Mouse (Mus musculus) kidney, postnatal 14 days (tissue): ENCODE data around the gene Pacrg.
A peak's percentile ranks its signal among the peaks of the same experiment; 100 is the strongest.

ENCODE experiments used
- DNase-seq: peaks from one replicate; pipeline ENCODE4 v3.0.0; 2022; ENCODE audit warnings: mixed read lengths

Gene Pacrg

GRCm38 (mm10) chr17:10619881-10620280 lies 220.2 kb downstream of the Pacrg start:
- no peak for DNase-seq

- DNase-seq, result no peak
These were observed 222.5 kb downstream of the Pacrg start for GRCm38 (mm10) chr17:10617656-10618055.

GRCm38 (mm10) chr17:10615611-10616010 lies 224.5 kb downstream of the Pacrg start:
- no peak for DNase-seq

DNA sequence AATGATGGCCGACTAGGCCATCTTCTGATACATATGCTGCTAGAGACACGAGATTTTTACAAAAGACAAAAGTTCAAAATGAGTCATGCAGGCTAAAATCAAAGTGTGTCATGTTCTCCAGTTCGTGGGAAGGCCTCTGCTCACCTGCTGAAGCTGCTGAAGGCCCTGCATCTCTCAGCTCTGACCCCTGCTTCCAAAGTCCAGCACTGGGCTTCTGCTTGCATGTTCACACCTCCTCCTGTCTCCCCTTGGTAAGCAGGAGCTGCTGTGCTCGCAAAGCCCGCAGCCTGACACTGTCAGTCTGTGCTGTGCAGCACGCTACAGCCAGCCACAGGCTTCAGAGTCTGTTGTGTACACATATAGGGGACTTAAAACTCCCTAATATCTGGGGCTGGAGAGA lies 225.4 kb downstream of the Pacrg start:
- DNase-seq, result peak; percentile 20

DNA sequence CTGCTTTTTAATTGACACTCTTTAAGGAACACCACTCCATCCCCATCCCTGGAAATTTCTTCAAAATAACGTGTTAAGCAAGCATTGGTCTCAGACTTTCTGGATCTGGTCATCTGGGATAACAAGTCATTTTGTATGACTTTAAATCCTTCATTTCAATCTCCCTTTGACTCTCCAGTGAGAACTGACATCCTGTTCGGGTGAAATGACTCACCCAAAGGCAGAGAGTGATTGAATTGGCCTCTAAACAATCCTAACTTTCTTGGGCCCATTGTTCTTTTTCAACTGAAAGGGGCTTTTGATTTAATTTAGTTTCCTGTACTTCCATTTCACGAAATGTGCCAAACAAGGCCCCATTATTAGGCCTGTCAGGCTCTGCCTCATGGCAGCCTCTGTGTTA lies 228.5 kb downstream of the Pacrg start:
- DNase-seq, result no peak

- DNase-seq, result no peak
These were observed 232.0 kb downstream of the Pacrg start for GRCm38 (mm10) chr17:10608146-10608545.

- no peak for DNase-seq
These were observed 234.0 kb downstream of the Pacrg start for GRCm38 (mm10) chr17:10606090-10606489.

GRCm38 (mm10) chr17:10597741-10598140 lies 242.4 kb downstream of the Pacrg start:
- DNase-seq, result no peak

- peak; percentile 4 for DNase-seq
These were observed 250.5 kb downstream of the Pacrg start for GRCm38 (mm10) chr17:10589604-10590003.

DNA sequence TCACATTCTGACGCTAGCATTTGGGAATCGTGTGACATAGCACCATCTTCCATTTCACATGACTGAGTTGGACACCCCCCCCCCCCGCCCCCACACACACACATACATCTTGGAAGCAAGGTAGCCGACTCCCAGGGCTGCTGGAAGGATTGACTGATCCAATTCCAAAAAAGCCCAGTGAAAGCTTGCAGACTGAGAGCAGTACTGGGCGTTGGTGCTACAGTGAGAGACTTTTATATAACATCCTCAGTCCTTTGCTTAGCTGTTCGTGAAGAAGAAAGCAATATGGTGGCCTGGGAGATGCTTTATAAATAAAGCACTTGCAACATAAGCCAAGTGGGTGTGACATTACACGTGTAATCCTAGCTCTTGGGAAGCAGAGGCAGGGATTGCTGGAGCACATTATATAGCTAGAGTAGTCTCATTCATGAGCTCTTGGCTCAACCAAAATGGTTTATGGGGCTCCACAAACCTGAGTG lies 251.2 kb downstream of the Pacrg start:
- no peak for DNase-seq

DNA sequence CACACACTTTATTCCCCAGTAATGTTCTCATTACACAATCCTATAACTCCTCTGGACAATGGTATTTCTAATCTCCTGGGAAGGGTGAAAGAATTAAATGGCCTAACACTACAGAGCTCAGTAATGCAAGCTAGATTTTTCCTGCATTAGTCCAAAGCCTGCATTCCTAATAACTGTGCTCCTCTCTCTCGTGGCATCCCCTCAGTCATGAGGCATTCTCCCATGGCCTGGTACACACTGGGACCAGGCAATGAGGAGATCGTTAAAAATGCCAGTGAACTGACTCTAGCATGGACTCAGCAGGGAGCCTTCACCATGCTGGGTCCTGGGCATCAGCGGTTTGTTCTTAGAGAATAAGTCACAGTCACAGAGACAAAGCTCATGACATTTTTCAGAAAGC lies 256.8 kb downstream of the Pacrg start:
- no peak for DNase-seq

GRCm38 (mm10) chr17:10575306-10575705 lies 264.8 kb downstream of the Pacrg start:
- no peak for DNase-seq

GRCm38 (mm10) chr17:10572436-10572835 lies 267.7 kb downstream of the Pacrg start:
- no peak for DNase-seq

DNA sequence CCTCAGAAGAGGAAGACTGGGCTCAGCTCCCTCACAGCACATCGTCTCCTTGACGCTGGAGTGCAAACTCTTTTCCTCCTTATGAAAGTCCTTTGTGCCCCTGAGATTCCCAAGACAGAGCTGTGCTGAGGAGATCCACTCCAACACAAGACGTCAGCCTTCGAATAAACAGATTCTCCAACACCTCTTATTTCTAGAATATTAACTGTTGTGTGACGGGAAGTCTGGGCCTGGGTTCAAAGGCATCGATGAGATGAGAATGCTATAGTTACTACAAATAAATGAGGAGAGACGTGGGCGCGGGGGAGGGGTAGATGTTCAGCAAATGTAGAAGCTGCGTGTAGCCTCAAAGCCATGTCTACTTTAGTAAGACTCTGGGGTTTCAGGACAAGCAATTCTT lies 270.8 kb downstream of the Pacrg start:
- DNase-seq, result no peak

- DNase-seq, result no peak
These were observed 272.7 kb downstream of the Pacrg start for GRCm38 (mm10) chr17:10567411-10567810.

DNA sequence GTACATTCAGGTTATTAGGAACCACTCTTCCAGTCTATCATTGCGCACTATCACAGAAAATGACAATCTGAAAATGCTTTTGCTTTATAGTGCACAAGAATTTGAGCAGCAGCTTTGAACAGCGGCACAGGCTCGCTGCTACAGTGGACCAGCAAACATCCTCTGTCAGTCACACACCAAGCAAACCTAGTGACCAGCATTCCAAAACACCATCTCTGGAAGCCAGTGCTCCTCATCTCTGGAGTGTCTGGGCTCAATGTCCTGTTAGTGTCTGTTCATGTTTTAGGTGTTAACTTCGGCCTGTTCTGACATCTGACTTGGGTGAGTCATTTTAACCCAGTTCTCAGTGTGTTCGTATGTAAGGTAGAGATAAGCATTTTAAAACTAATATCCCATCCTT lies 275.9 kb downstream of the Pacrg start:
- DNase-seq, result no peak

GRCm38 (mm10) chr17:10562871-10563270 lies 277.2 kb downstream of the Pacrg start:
- DNase-seq, result no peak

- no peak for DNase-seq
These were observed 280.1 kb downstream of the Pacrg start for GRCm38 (mm10) chr17:10560053-10560452.

DNA sequence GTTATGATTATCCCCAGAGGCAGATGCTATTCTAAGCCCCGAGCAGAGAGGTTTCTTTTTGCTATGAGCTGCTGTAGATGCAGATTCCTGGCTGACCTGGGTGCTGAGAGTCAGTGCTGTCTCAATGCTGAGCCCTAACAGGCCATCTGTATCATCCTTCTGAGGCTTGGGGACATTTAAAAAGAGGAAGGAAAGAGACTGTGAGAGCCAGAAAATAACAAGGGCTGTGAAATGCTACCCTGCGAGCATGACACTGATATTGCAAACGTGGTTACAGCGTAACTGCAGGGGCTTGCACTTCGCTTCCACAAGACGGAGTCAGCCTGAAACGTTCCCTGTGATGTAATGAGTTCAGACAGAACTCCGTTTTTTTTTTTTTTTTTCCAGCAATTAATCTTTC lies 281.4 kb downstream of the Pacrg start:
- DNase-seq, result no peak

GRCm38 (mm10) chr17:10552295-10553056 lies 287.6 kb downstream of the Pacrg start:
- no peak for DNase-seq

DNA sequence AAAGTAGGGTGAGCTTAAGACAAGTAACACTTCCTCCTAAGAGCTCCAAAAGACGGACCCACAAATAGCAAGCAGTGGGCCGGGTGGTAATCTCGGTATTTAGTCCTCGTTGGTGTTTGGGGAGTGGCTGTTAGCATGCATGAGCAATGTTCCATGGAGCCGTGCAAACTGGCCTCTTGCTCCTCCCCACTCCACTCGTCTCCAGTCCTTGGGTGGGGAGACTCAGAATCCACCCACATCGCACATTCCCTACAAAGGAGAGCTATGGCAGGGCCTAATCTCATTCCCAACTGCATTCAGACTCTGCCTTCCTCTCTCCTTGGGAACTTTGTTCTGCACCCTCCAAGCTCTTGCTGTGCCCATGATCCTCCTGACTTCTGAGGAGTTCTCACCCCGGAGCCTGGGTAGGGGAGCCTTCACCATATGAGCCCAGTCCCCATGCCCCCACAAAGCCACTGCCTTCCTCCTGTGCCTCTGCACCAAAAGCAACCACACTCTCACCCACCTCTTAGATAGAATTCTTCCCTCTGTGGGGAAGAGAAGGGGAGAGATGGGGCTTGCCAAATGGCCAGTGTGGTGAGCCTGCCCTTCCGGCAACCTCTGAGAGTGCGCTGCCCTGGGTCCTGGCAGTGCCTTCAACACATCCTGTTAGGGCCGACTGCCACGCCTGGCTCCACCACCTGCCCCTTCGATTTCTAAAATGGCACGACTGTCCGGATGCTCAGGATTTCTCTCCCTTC lies 289.2 kb downstream of the Pacrg start:
- no peak for DNase-seq

DNA sequence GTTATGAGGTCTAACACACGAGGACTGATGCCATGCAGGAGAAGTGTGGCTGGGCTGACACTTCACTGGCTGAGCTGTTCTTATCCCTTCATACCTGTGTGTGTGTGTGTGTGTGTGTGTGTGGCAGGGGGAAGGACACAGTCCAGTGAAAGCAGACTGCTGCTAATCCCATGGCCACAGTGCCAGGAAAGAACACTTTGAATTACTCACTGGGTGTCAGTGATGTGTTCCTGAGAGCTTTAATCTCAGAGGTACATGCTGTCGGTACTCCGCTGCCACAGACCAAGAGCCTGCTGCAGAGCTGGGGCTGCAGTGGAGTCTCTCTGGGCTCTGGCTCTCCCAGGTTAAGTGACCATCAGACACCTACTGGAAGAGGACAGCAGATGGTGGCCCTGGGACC lies 290.3 kb downstream of the Pacrg start:
- no peak for DNase-seq

GRCm38 (mm10) chr17:10548969-10549368 lies 291.1 kb downstream of the Pacrg start:
- no peak for DNase-seq

GRCm38 (mm10) chr17:10540772-10541171 lies 299.3 kb downstream of the Pacrg start:
- DNase-seq, result no peak
